Mouse (Mus musculus) ES-Bruce4 (cell line): ENCODE measurements around the gene Rspo3.

ENCODE experiments used
- CTCF ChIP-seq: IDR thresholded peaks from one replicate; pipeline ENCODE4 v1.8.1; 2011; ENCODE audit warnings: low read depth, low read length
- EP300 ChIP-seq: IDR thresholded peaks from 2 replicates; pipeline ENCODE4 v1.6.1; 2011; ENCODE audit warnings: low read depth, low read length; ENCODE audit not compliant: insufficient read depth

DNA sequence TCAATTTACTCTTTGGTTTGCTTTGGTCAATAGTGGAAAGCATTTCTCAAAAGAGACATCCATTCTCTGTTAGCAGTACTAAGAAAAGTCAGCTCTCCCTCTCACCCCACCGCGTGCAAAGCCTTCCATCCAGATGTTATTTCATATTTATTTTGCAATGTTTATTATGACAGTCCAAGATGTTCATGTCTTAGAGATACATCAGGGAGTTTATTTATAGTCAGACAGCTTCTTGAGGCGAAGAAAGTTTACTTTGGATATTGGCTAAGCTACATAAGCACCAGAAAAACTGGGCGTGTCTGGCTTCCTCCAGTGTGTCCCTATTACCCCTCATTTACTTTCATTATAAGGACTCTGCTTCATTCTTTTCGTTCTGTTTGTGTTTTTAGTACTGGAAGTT lies 94.4 kb downstream of the Rspo3 start:
- no peak for TF ChIP-seq CTCF
- no peak for TF ChIP-seq EP300
